Mouse (Mus musculus) fibroblast of lung, adult 2 months (primary cell): Measurements from ENCODE around the gene Gm45713.
"Not testable (repeated sequence)": the region's sequence is repeated elsewhere in the genome, so short reads cannot be mapped to it uniquely, and the experiment has no call there.

Experiments
- DNase-seq: peaks from one replicate; pipeline ENCODE4 v3.0.0-alpha.2; 2011; ENCODE audit warnings: low read depth

The Gm45713 gene

GRCm38 (mm10) chr7:45162996-45163615 is 27.1 kb upstream of the Gm45713 start:
- DNase-seq: no peak

GRCm38 (mm10) chr7:45162551-45162950 is 26.5 kb upstream of the Gm45713 start:
- no peak for DNase-seq

- peak; percentile 78 for DNase-seq
Measured at GRCm38 (mm10) chr7:45161612-45162473, 25.8 kb upstream of the Gm45713 start.

DNA sequence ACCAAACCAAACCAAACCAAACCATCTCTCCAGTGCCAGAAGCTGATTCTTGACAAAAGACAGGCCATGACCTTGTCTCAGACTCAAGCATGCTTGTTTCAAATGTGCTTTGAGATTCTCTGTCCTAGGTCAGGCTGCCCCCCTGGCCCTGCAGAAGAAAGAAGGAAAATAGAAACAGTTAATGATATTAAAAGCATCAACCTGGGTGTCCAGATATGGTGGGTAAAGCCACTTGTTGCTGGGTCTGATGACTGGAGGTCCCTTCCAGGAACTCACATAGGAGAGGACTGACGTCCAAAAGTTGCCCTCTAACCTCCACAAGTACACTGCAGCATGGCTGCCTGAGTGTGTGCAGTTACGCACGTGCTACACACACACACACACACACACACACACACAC is 24.8 kb upstream of the Gm45713 start:
- no peak for DNase-seq

- no peak for DNase-seq
Measured at GRCm38 (mm10) chr7:45160316-45160800, 24.3 kb upstream of the Gm45713 start.

DNA sequence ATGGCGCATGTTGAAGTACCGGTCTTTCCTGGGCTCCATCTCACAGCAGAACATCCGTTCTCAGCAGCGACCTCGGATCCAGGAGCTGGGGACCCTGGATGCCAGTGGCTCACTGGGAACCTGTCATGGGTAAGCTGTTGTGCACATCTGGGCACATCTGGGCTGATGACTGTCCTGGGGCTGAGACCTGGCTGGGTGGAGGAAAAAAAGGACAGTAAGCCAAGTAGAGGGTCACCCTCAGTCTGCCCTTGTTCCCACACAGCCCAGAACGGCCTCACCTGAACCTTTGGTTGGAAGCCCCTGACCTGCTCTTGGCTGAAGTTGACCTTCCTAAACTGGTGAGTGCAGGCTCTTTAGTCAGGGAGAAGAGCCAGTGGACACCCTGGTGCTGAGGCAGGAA is 23.0 kb upstream of the Gm45713 start:
- DNase-seq: no peak

DNA sequence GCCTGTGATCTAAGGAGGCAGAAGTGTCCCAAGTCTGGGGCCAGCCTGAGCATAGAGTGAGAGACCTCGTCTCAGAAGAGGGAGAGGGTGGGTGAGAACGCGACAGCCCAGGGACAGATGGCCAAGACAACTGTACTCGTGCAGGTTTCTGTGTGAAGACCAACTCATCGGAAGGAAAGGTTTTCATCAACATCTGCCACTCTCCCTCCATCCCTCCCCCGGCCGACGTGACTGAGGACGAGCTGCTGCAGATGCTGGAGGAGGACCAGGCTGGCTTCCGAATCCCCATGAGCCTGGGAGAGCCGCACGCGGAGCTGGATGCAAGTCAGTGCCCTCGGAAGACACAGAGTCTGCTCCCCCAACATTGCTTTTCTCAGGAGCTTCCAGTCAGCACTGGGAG is 21.4 kb upstream of the Gm45713 start:
- no peak for DNase-seq

DNA sequence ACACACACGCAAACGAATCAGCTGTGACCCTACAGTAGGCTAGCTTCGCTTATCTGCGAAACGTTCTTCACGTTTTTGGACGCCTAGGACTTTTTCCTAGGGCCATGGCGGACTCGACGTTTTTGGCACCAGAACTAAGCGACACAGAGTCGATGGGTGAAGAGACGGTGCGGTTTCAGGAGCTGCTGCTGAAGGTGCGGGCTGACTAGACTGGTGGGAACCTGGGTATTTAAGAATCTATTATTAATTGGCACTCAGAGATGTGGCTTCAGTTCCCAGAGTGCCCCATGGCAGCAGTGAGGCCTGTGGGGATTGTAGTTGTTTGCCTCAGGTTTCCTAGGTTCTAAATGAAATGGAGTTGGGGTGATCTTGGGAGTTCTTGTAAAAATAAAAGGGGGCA is 20.2 kb upstream of the Gm45713 start:
- DNase-seq: no peak

- DNase-seq: no peak
Measured at GRCm38 (mm10) chr7:45155590-45155989, 19.6 kb upstream of the Gm45713 start.

DNA sequence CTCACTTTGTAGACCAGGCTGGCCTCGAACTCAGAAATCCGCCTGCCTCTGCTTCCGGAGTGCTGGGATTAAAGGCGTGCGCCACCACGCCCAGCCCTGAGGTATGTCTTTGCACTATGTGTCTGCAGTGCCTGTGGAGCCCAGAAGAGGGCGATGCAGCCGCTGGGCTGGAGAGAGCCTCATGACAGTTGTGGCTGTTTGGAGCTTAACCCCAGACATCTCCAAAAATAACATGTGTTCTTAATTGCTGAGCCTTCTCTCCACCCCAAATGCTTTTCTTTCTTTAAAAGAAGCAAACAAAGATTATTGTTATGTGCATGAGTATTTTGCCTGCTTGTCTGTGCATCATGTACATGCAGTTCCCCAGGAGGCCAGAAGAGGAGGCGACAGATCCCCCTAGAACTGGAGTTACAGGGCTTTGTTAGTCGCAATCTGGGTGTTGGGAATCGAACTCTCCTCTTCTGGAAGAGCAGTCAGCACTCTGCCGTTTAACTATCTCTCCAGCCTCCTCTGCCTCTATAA is 19.0 kb upstream of the Gm45713 start:
- DNase-seq: no peak

- DNase-seq: peak; percentile 83
Measured at GRCm38 (mm10) chr7:45154096-45154992, 18.3 kb upstream of the Gm45713 start, which contains the start of the genes Pih1d1 and Aldh16a1. Gene Pih1d1 (plus strand): TSS chr7:45154303. Gene Aldh16a1 (minus strand): TSS chr7:45154584.

- no peak for DNase-seq
Measured at GRCm38 (mm10) chr7:45153586-45153985, 17.6 kb upstream of the Gm45713 start.

DNA sequence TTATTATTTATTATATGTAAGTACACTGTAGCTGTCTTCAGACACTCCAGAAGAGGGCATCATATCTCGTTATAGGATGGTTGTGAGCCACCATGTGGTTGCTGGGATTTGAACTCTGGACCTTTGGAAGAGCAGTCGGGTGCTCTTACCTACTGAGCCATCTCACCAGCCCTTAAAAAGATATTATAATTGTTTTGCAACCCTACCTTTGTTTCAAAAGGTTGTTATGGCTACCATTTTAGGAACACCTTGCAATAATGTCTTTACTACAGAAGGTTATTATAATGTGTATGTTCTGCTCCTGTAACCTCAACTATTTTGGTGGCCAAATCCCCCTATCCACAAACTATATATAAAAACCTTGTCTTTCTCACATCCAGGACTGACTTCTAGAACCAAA is 17.0 kb upstream of the Gm45713 start:
- DNase-seq: not testable (repeated sequence)

DNA sequence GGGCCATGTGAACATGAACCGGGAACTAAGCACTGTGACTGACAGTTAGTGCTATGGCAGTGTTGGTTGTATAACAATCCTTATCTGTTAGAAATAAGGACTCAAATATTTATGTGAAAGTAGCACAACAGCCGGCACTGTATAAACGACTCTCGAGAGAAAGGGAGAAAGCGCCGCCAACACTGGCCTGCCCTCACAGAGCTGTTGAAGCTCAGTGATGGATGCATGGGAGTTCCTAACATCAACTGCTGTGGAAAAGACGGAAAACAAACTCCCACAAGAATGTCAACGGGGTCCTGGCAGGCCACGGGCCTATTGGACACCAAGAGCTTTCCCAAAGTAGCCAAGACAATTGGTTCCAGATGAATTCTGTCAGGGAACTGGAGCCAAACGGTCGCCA is 15.3 kb upstream of the Gm45713 start:
- DNase-seq: peak; percentile 74

- no peak for DNase-seq
Measured at GRCm38 (mm10) chr7:45150321-45150720, 14.3 kb upstream of the Gm45713 start.

DNA sequence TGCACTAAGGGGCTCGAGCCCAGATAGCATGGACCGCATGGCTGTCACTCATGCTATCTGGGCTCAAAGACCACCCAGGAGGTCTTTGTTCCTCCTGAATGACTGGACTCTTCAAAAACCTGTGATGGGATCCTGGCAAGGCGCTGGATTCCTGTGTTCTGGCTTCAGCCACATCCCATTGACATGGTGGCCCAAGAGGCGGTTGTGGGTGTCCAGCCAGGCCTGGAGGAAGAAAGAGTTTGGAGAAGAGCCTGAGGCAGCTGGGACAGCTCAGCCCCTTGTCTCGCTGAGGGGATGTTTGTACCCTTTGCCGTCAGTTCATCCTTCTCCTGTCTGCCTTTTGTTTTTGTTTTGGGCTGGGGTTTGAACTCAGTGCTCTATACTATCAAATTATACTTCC is 13.5 kb upstream of the Gm45713 start:
- no peak for DNase-seq

- no peak for DNase-seq
Measured at GRCm38 (mm10) chr7:45148534-45149098, 12.6 kb upstream of the Gm45713 start.

GRCm38 (mm10) chr7:45147899-45148298 is 11.9 kb upstream of the Gm45713 start:
- DNase-seq: no peak

DNA sequence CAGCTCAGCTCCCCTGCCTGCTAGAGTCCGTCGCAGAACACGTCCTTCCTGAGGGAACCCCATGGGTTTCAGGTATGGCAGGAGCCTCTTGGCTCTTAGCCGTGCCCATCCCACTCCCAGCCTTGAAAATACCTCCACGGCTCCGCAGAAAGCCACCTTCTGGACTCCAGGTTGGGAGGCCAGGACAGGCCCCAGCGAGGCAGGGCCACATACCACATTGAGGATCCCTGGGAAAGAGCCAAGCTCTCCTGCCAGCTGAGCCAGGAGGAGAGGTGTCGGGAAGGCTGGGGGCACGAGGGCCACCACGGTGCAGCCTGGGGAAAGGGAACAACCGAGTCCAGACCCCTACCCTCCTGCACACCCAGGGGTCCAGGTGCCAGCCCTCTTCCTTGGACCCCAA is 11.2 kb upstream of the Gm45713 start:
- no peak for DNase-seq

- no peak for DNase-seq
Measured at GRCm38 (mm10) chr7:45145460-45145859, 9.4 kb upstream of the Gm45713 start.

DNA sequence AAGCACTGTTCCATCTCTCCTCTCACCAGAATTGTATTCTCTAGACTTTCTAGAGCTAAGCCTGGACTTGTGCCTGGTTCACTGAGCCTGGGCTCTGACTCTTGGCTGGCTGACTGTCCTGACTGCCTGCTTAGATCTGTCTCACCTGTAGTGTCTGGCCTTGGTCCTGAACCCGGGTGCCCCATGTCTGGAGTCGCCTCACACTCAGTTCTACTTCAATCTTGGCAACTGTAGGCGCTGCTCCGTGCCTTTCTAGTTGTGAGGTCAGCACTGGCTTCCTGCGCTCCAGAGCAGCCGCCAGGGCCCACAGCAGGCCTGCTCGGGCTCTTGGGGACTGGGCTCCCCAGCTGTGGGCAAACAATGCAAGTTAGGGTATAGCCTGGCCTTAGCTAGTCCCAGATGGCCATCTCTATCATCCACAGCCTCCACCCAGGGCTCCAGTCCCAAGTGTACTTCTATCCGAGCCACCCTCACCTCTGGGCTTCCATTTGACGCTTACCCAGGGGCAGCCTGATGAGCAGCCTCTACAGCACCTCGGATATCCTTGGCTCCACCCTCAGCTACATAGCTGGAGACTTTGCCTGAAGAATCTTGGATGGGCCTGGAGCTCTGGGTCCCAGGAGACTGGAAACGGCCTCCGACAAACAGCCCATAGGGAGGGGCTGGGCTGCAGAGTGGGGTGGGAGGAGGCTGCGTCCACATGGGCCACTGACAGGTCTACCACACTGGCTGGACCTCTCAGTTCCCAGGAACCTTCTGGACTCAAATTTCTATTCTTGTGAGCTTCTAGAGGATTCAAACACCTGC is 8.5 kb upstream of the Gm45713 start:
- DNase-seq: no peak
